Mouse (Mus musculus) skeletal muscle tissue, postnatal 0 days (tissue): ENCODE data around the gene Gm11084. TPM values are rescaled to one million over a fixed set of nuclear protein-coding genes. Genes with fewer than 3 reads are reported as not detected.

ENCODE experiments used
- microRNA-seq, 2 experiments: library from miRNA; unstranded; fragments of <30 nt; microRNA quantifications; one replicate each; pipeline ENCODE4; 2016
- polyA plus RNA-seq: library from polyadenylated mRNA; unstranded; fragments of >200 nt; fragmentation: Nextera tagmentation; extraction: Ambion mirVana; gene quantifications from 2 replicates; pipeline ENCODE4 v1.2.1, GENCODE M21; 2015

Gene Gm11084
- not detected in 2 replicates for polyA plus RNA-seq

GRCm38 (mm10) chr2:72986616-72987015 lies at the start of gene Gm11084:
TSS of gene Gm11084 (minus strand) at chr2:72986716.

GRCm38 (mm10) chr2:72980337-72981074 lies 6.0 kb downstream of the Gm11084 start, which contains the start of gene Sp3:
TSS of gene Sp3 (minus strand) at chr2:72980446.

Small RNA genes within 50 kb of the gene (microRNA-seq; reads per million reads assigned to microRNA genes)
- 0 reads per million in 2 experiments for gene Gm25960

Other genes with a start within 250 kb of the Gm11084 start
- 23.7 and 24.2 TPM in 2 replicates for gene Sp3, start 6.3 kb downstream of the Gm11084 start, polyA plus RNA-seq
- 81.6 and 85.6 TPM in 2 replicates for gene Ola1, start 232.2 kb upstream of the Gm11084 start, polyA plus RNA-seq